Comparison of ENCODE assay signal across 9 mouse cellular contexts in genomic region chrX:38514556-38514955, GRCm38 (mm10). TPM values are rescaled to one million over a fixed set of nuclear protein-coding genes. Genes with fewer than 3 reads are reported as not detected.
DNase-seq lines count a peak whose midpoint lies in the region; ATAC-seq and TF ChIP-seq lines count a peak whose summit lies in the region.
"Had no signal": no experiment of that assay in that cellular context is flagged by ENCODE, and none has a peak within 500 bp of the region (broad histone marks: within the 10 kb centered on the region; RNA-seq: fewer than 3 reads in every experiment).

No protein-coding gene starts in this region.

- no peak overlapping the region for H3K4me3 ChIP-seq in forebrain, embryonic 10.5 days
- no peak overlapping the region for H3K4me3 ChIP-seq in forebrain, embryonic 12.5 days (replicated peaks)
- H3K4me3 ChIP-seq in left cerebral cortex, adult 2 months, result no peak overlapping the region
- no peak overlapping the region for H3K4me3 ChIP-seq in limb, embryonic 11.5 days (ENCODE audit: low read depth, low read length)
- H3K4me3 ChIP-seq: neural tube, embryonic 13.5 days had no signal

- H3K27ac ChIP-seq in forebrain, embryonic 10.5 days, result no peak overlapping the region
- no peak overlapping the region for H3K27ac ChIP-seq in forebrain, embryonic 12.5 days
- no peak overlapping the region for H3K27ac ChIP-seq in left cerebral cortex, adult 2 months
- no peak overlapping the region for H3K27ac ChIP-seq in limb, embryonic 11.5 days (replicated peaks; ENCODE audit: low read depth, low read length)
- H3K27ac ChIP-seq: neural tube, embryonic 13.5 days had no signal

- WGBS in forebrain, embryonic 10.5 days, result 6% methylated on average over 7 of the region's 7 CpGs
- WGBS in forebrain, embryonic 12.5 days, result 7% methylated on average over 7 of the region's 7 CpGs
- WGBS in limb, embryonic 11.5 days, result 3% methylated on average over 7 of the region's 7 CpGs

- TF ChIP-seq CTCF in left cerebral cortex, adult 2 months (IDR thresholded peaks at IDR 0.05), result peak; percentile 68

- H3K9me3 ChIP-seq in forebrain, embryonic 10.5 days, result no peaks in the 10 kb centered on the region
- H3K9me3 ChIP-seq in forebrain, embryonic 12.5 days, result no peaks in the 10 kb centered on the region
- no peaks in the 10 kb centered on the region for H3K9me3 ChIP-seq in limb, embryonic 11.5 days (ENCODE audit: control insufficient read depth, low read length)
- H3K9me3 ChIP-seq: neural tube, embryonic 13.5 days had no signal

- no peaks in the 10 kb centered on the region for H3K4me1 ChIP-seq in forebrain, embryonic 10.5 days
- no peaks in the 10 kb centered on the region for H3K4me1 ChIP-seq in forebrain, embryonic 12.5 days
- no peaks in the 10 kb centered on the region for H3K4me1 ChIP-seq in limb, embryonic 11.5 days (ENCODE audit: control insufficient read depth, insufficient read depth, low read length)
- H3K4me1 ChIP-seq: neural tube, embryonic 13.5 days had no signal

- H3K4me2 ChIP-seq in forebrain, embryonic 12.5 days, result no peak overlapping the region
- H3K4me2 ChIP-seq in limb, embryonic 11.5 days (ENCODE audit: low read depth, severe bottlenecking), result no peak overlapping the region
- H3K4me2 ChIP-seq: neural tube, embryonic 13.5 days had no signal

- H3K27me3 ChIP-seq in forebrain, embryonic 10.5 days (ENCODE audit: poor library complexity, severe bottlenecking), result no peaks in the 10 kb centered on the region
- H3K27me3 ChIP-seq in forebrain, embryonic 12.5 days, result no peaks in the 10 kb centered on the region
- H3K27me3 ChIP-seq in limb, embryonic 11.5 days (ENCODE audit: control insufficient read depth, insufficient read depth, low read length), result no peaks in the 10 kb centered on the region
- H3K27me3 ChIP-seq: neural tube, embryonic 13.5 days had no signal

- intact Hi-C loops in left cerebral cortex, adult 2 months (cut with DNase I), result loop anchor here (10.0 kb wide), 1 partner anchor 260 kb away; the partner anchor contains the start of gene 6030498E09Rik

- no peaks in the 10 kb centered on the region for H3K36me3 ChIP-seq in forebrain, embryonic 10.5 days (replicated peaks)
- no peaks in the 10 kb centered on the region for H3K36me3 ChIP-seq in forebrain, embryonic 12.5 days (replicated peaks)
- H3K36me3 ChIP-seq in limb, embryonic 11.5 days (ENCODE audit: control insufficient read depth, insufficient read depth, low read length), result no peaks in the 10 kb centered on the region
- H3K36me3 ChIP-seq: neural tube, embryonic 13.5 days had no signal

- DNase-seq in forebrain, embryonic 10.5 days (ENCODE audit: extremely low spot score, low spot score), result peak; percentile 16
- DNase-seq in left cerebral cortex, adult 2 months (ENCODE audit: extremely low spot score in 1 of 2, low spot score in 2 of 2), result peak; percentile 16 to 24
- DNase-seq in left cerebral cortex, adult 11 months (ENCODE audit: low spot score), result no peak
- peak; percentile 72 for DNase-seq in adipocyte (ENCODE audit: low spot score)
- peak; percentile 61 for DNase-seq in embryo, embryonic 11 days
- peak; percentile 49 for DNase-seq in limb, embryonic 11.5 days (ENCODE audit: low spot score)
- DNase-seq in spleen, postnatal 10 days (ENCODE audit: low spot score in 2 of 2), result peak; percentile 13 to 54

- ATAC-seq in forebrain, embryonic 12.5 days (ENCODE audit: low FRiP score), result no peak
- ATAC-seq in limb, embryonic 11.5 days (ENCODE audit: insufficient number of reproducible peaks, low FRiP score, low TSS enrichment, low read depth), result no peak

- H3K9ac ChIP-seq in forebrain, embryonic 12.5 days, result no peak overlapping the region
- no peak overlapping the region for H3K9ac ChIP-seq in limb, embryonic 11.5 days (ENCODE audit: low read length)
- H3K9ac ChIP-seq: neural tube, embryonic 13.5 days had no signal

RNA-seq across cellular contexts. Expression of gene Lamp2, which starts 58.3 kb away (rescaled TPM):
- polyA plus RNA-seq in forebrain, embryonic 10.5 days (2016; fragmentation: Nextera tagmentation; extraction: Ambion mirVana), result 59.5 and 68.4 TPM in 2 replicates
- polyA plus RNA-seq in forebrain, embryonic 12.5 days (2016; fragmentation: Nextera tagmentation; extraction: Ambion mirVana), result 59.9 and 60.4 TPM in 2 replicates
- 10 to 100 TPM; 66.9 to 75.4 TPM for total RNA-seq in left cerebral cortex, adult 2 months (2021)
- polyA plus RNA-seq in limb, embryonic 11.5 days (2014; fragmentation: Nextera tagmentation; extraction: Ambion mirVana), result 88.4 and 89.2 TPM in 2 replicates
